Mouse (Mus musculus) layer of hippocampus, postnatal 14 days (tissue): Measurements from ENCODE around the gene Ddah2. TPM values are rescaled to one million over a fixed set of nuclear protein-coding genes. Genes with fewer than 3 reads are reported as not detected.

Experiments used
- DNase-seq, 2 experiments: peaks; one replicate each; pipeline ENCODE4 v3.0.0; 2021 to 2022; ENCODE audit warnings: low spot score in 2 of 2, mixed read lengths in 1 of 2
- long read RNA-seq, 2 experiments: library from polyadenylated mRNA; stranded (forward); transcript quantifications; one replicate each; pipeline ENCODE4 v2.0.0; 2021
- total RNA-seq, 2 experiments: library from RNA; stranded (reverse); gene quantifications; 2 replicates each; pipeline ENCODE4 v1.2.3; 2021

Ddah2 gene
- 10 to 100 TPM; 26.4 to 33.1 TPM for total RNA-seq
- long read RNA-seq, experiment 1, transcript Ddah2-201 (7 exons, 1,342 nt) = major isoform, 17 of 30 reads
- long read RNA-seq, experiment 1, partial matches to known transcripts = 3 of 30 reads
- long read RNA-seq, experiment 1, other reads (novel, unspliced or antisense) = 10 of 30 reads
- long read RNA-seq, experiment 2, transcript Ddah2-201 (7 exons, 1,342 nt) = major isoform, 38 of 54 reads
- long read RNA-seq, experiment 2, partial matches to known transcripts = 7 of 54 reads
- long read RNA-seq, experiment 2, other reads (novel, unspliced or antisense) = 8 of 54 reads

DNA sequence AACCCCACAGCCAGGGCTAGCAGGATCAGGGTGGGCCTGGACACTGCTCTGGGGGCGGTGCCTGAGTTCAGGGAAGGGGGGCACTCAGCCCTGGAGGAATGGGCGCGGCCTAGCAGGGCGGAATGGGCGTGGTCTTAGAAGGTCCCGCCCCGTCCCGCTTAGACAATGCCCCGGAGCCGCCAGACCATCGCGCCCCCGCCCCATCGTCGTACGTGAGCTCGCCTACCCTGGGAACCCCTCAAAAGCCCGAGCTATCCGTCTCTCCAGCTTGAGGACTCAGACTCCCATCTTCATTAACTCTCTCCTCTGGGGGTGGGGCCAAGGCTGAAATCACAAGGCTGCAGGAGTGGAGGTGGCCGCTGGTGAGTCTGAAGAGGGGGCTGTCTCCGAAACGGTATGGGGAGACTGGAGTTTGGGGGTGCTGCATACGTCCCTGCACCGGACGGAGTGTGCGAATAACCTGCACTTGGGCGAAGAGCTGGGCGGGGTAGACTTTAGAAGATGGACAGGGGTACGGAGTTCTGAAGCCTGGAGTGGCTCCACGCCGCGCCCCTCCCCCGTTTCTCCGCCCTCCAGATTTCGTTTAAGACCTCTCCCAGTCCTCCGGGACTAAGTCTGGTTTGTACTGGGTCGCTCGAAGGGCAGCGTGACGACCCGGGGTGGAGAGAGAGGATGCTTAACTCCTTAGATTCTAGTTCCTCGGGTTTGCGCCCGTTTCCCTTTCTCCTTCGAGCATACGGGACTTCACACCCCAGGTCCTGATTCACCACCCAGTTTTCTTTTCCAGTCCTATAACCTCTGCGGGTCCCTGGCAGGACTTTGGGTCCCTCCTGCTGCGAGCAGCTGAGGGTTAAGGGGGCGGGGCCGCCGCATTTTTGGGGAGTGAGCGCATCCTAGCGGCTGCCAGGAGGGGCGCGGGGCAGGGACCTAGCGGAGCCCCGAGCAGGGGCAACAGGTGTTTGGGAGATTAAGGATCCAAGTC, at the start of gene Ddah2:
TSS of gene Ddah2 (plus strand) at position 125 of the 982 bp plus-strand sequence.
- peak; percentile 79 to 85 for DNase-seq

- no peak for DNase-seq
Observed at GRCm38 (mm10) chr17:35009586-35009985, 49.2 kb upstream of the Ddah2 start.

- no peak for DNase-seq
Observed at GRCm38 (mm10) chr17:35011440-35011839, 47.4 kb upstream of the Ddah2 start.

DNA sequence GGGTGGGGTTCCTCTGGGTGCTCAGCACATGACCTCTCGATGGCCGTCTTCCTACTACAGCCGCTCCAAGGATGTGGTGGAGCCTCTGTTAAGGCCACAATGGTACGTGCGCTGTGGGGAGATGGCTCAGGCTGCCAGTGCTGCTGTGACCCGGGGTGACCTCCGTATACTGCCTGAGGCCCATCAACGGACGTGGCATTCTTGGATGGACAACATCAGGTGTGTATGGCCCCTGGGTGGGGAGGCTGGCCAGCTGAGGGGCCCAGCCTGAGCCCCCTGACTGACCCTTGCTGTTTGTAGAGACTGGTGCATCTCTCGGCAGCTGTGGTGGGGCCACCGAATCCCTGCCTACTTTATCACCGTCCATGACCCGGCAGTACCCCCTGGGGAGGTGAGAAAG, 46.4 kb upstream of the Ddah2 start:
- DNase-seq = no peak

GRCm38 (mm10) chr17:35013221-35013620, 45.6 kb upstream of the Ddah2 start:
- DNase-seq = no peak

GRCm38 (mm10) chr17:35015296-35015695, 43.5 kb upstream of the Ddah2 start:
- no peak for DNase-seq

DNA sequence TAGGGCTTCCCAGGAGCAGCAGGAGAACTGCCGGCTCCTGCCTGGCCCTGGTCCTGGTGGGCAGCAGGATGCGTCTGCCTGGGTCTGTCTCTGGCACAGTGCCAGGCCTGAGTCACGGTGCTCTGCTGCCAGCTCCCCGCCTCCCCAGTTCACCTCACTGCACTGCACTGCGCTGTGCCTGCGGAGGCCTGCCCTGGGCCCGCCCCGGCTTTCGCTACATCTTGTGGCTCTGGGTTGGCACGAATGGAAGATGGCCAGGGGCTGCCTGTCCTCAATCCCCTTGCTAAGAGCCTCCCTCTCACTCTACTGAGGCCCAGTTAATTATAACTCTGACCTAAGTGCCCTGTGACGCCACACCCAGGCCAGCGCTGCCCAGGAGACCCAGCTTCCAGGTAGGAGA, 42.5 kb upstream of the Ddah2 start, which contains the start of gene Vwa7:
TSS of gene Vwa7 (plus strand) at position 204 of the 400 bp plus-strand sequence.
- DNase-seq = peak in 1 of 2 experiments; percentile 27

- no peak for DNase-seq
Observed at GRCm38 (mm10) chr17:35016791-35017705, 41.8 kb upstream of the Ddah2 start.

DNA sequence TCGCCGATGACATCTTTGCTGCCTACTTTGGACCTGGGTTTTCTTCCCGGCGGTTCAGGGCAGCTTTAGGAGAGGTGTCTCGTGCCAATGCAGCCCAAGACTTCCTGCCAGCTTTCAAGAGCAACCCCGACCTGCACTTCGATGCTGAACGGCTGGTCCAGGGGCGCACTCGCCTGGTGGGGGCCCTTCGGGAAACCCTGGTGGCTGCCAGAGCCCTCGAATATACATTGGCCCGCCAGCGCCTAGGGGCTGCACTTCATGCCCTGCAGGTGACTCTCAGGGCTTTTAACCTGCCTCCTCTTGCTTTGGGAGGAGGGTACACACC, 41.2 kb upstream of the Ddah2 start:
- no peak for DNase-seq

- no peak for DNase-seq
Observed at GRCm38 (mm10) chr17:35018171-35018570, 40.7 kb upstream of the Ddah2 start.

DNA sequence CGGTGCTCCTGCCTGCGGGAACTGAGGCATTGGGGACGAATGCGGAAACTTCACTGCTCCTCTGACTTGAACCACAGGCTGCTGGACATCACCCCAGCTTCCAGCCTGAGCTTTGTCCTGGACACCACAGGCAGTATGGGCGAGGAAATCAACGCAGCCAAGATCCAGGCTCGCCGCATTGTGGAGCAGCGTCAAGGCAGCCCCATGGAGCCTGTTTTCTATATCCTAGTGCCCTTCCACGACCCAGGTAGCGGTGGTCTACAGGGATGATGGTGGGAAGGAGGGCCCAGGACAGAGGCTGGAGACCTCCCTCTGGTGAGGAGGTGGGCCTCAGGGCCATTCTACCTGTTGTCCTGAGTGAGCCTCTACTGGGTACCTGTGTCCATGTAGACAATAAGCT, 38.9 kb upstream of the Ddah2 start:
- no peak for DNase-seq

- DNase-seq = no peak
Observed at GRCm38 (mm10) chr17:35020551-35020950, 38.3 kb upstream of the Ddah2 start.

DNA sequence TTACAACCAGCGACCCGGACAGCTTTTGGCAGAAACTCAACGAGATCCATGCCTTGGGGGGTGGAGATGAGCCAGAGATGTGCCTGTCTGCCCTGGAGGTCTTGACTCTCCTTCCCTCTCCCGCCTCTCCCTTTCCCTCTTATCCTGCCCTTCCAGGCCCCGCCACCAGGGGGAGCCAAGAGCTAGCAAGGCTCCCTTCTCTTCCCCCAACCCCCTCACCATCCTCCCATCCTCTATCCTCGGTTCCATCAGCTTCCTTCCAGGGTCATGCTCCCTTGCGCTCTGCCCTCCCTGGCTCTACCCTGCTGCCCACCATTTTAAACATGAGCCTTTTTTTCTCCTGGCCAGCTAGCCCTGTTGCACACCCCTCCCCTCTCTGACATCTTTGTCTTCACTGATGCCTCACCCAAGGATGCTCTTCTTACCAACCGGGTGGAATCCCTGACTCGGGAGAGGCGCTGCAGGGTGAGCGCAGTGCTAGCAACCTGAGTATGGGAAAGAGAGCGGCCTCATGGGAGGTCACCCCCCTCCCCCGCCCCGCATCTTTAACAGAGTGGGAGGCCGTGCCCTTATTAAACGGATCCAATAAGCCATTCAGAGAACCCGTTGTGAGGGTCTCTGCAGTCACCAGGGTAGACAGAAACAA, 37.5 kb upstream of the Ddah2 start:
- peak; percentile 82 to 89 for DNase-seq

DNA sequence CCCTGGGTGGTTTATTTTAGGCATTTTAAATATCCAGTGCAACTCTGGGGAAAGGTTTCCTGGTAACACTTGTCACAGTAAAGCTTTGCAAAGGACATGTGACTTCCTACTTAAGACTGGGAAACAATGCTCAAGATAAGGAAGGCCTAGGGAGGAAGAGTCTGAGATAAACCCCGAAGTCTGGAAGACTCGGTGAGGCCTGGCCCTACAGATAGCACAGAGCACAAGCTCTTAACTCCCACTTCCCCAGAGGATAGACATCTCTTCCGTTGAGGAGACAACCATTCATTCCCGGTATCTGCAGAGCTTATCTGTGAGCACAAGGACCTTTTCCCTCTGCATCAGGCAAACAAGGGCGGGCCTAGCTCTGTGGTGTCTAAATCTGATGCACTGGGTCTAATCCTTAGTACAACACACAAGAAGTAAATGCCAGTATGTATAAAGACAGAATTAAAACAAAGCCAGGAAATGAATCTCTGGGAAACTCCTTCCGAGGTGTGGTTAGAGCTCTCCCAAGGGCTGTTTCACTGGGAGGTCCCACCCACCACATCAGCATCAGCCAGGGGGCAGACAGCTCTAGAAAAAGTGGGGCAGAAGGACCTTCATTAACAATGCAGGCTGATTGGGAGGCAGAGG, 36.9 kb upstream of the Ddah2 start:
- DNase-seq = no peak

- DNase-seq = no peak
Observed at GRCm38 (mm10) chr17:35022541-35023060, 36.2 kb upstream of the Ddah2 start.

GRCm38 (mm10) chr17:35023221-35023620, 35.6 kb upstream of the Ddah2 start:
- no peak for DNase-seq

DNA sequence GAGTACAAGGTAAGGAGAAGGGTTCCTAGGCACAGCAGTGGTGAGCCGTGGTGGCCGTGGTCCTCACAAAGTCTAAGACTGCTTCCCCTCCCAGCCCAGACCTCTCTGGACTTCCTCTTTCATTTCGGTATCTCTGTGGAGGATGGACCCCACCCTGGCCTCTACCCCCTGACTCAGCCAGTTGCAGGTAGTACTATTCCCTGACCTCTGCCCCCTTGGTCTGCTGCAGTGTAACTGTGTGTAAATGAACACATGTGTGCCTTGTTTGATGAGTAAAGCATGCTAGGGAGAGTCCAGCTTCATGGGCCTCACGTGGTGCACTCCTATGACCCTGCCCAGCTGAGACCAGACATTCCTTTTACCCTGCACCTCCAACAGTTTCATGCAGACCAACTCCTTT, 35.1 kb upstream of the Ddah2 start:
- DNase-seq = no peak

- no peak for DNase-seq
Observed at GRCm38 (mm10) chr17:35024261-35024660, 34.6 kb upstream of the Ddah2 start.

GRCm38 (mm10) chr17:35024691-35025488, 33.9 kb upstream of the Ddah2 start:
- DNase-seq = no peak
